Mouse (Mus musculus): ENCODE measurements around the gene Malrd1.

The Malrd1 gene

GRCm38 (mm10) chr2:16031559-16031958 lies 505.3 kb downstream of the Malrd1 start:
- no peak for DNase-seq (ENCODE audit: low read depth)

- no peak for DNase-seq (ENCODE audit: low read depth)
Observed at GRCm38 (mm10) chr2:16032804-16033203, 506.5 kb downstream of the Malrd1 start.

GRCm38 (mm10) chr2:16110696-16111095 lies 584.4 kb downstream of the Malrd1 start:
- no peak for DNase-seq (ENCODE audit: low read depth)

GRCm38 (mm10) chr2:16113333-16113732 lies 587.1 kb downstream of the Malrd1 start:
- no peak for DNase-seq (ENCODE audit: low read depth)

GRCm38 (mm10) chr2:16147999-16148398 lies 621.7 kb downstream of the Malrd1 start:
- no peak for DNase-seq (ENCODE audit: low read depth)

- no peak for DNase-seq (ENCODE audit: low read depth)
Observed at GRCm38 (mm10) chr2:16152623-16153022, 626.3 kb downstream of the Malrd1 start.

- peak; percentile 1 for DNase-seq (ENCODE audit: low read depth)
Observed at GRCm38 (mm10) chr2:16163246-16163989, 637.1 kb downstream of the Malrd1 start.

- no peak for DNase-seq (ENCODE audit: low read depth)
Observed at GRCm38 (mm10) chr2:16168611-16169010, 642.3 kb downstream of the Malrd1 start.

- DNase-seq (ENCODE audit: low read depth), result no peak
Observed at GRCm38 (mm10) chr2:16172086-16172485, 645.8 kb downstream of the Malrd1 start.

- DNase-seq (ENCODE audit: low read depth), result no peak
Observed at GRCm38 (mm10) chr2:16173355-16173754, 647.1 kb downstream of the Malrd1 start.

- no peak for DNase-seq (ENCODE audit: low read depth)
Observed at GRCm38 (mm10) chr2:16182140-16182539, 655.9 kb downstream of the Malrd1 start.

- DNase-seq (ENCODE audit: low read depth), result no peak
Observed at GRCm38 (mm10) chr2:16183158-16183557, 656.9 kb downstream of the Malrd1 start.

GRCm38 (mm10) chr2:16210016-16210415 lies 683.7 kb downstream of the Malrd1 start:
- DNase-seq (ENCODE audit: low read depth), result no peak

- DNase-seq (ENCODE audit: low read depth), result no peak
Observed at GRCm38 (mm10) chr2:16212752-16213151, 686.5 kb downstream of the Malrd1 start.

GRCm38 (mm10) chr2:16214111-16214510 lies 687.8 kb downstream of the Malrd1 start:
- DNase-seq (ENCODE audit: low read depth), result no peak

GRCm38 (mm10) chr2:16228187-16228832 lies 702.0 kb downstream of the Malrd1 start:
- DNase-seq (ENCODE audit: low read depth), result no peak

- no peak for DNase-seq (ENCODE audit: low read depth)
Observed at GRCm38 (mm10) chr2:16240861-16241260, 714.6 kb downstream of the Malrd1 start.

GRCm38 (mm10) chr2:16243097-16243496 lies 716.8 kb downstream of the Malrd1 start:
- DNase-seq (ENCODE audit: low read depth), result no peak

GRCm38 (mm10) chr2:16248861-16249260 lies 722.6 kb downstream of the Malrd1 start:
- no peak for DNase-seq (ENCODE audit: low read depth)

- DNase-seq (ENCODE audit: low read depth), result no peak
Observed at GRCm38 (mm10) chr2:16252274-16252673, 726.0 kb downstream of the Malrd1 start.
